Mouse (Mus musculus): ENCODE measurements around the gene Zfp788.
A peak's percentile ranks its signal among the peaks of the same experiment; 100 is the strongest.
"Not testable (repeated sequence)": the region's sequence is repeated elsewhere in the genome, so short reads cannot be mapped to it uniquely, and the experiment has no call there.

The Zfp788 gene

GRCm38 (mm10) chr7:41632409-41633220 is at the start of gene Zfp788:
Gene Zfp788 (plus strand): TSS chr7:41633203.
- TF ChIP-seq NANOG (IDR thresholded peaks at IDR 0.05; ENCODE audit: borderline replicate concordance, low read length) (no peak), CTCF (conservative IDR thresholded peaks at IDR 0.05; ENCODE audit: low read length) (peak; percentile 32)
- H3K4me1 ChIP-seq (replicated peaks; ENCODE audit: low read depth, low read length): peaks cover 20% of the 10 kb centered on the region

GRCm38 (mm10) chr7:41587831-41588230 is 45.2 kb upstream of the Zfp788 start:
- Histone ChIP-seq H3K9me3 (ENCODE audit: low read length) (peaks cover 59% of the 10 kb centered on the region), H3K4me1 (replicated peaks; ENCODE audit: low read depth, low read length) (peaks cover 28% of the 10 kb centered on the region)
- peak; percentile 12; the same call in 1 of the 2 replicates for TF ChIP-seq NANOG (IDR thresholded peaks at IDR 0.05; ENCODE audit: borderline replicate concordance, low read length)
- not testable (repeated sequence) for H3K36me3 ChIP-seq (ENCODE audit: insufficient read depth, low read length); H3K4me3 ChIP-seq (replicated peaks; ENCODE audit: low read length); H3K27me3 ChIP-seq (ENCODE audit: insufficient read depth, low read length)

More at GRCm38 (mm10) chr7:41632409-41633220, at the start of gene Zfp788:
- H3K9me3 ChIP-seq (ENCODE audit: low read length): 0 out of 2 replicates have a peak, but pooled peaks cover 2% of the 10 kb centered on the region
- peak within 1 kb of the TSS; percentile 89 for H3K4me3 ChIP-seq (replicated peaks; ENCODE audit: low read length)
- H3K27me3 ChIP-seq (ENCODE audit: insufficient read depth, low read length): no peaks in the 10 kb centered on the region
- peaks cover 41% of the 10 kb centered on the region for H3K36me3 ChIP-seq (ENCODE audit: insufficient read depth, low read length)

GRCm38 (mm10) chr7:41598615-41599014 is 34.4 kb upstream of the Zfp788 start:
- Histone ChIP-seq H3K27me3 (ENCODE audit: insufficient read depth, low read length) (no peaks in the 10 kb centered on the region), H3K4me3 (replicated peaks; ENCODE audit: low read length) (peak overlapping the region; percentile 95), H3K9me3 (ENCODE audit: low read length) (no peaks in the 10 kb centered on the region), H3K36me3 (ENCODE audit: insufficient read depth, low read length) (peaks cover 15% of the 10 kb centered on the region), H3K4me1 (replicated peaks; ENCODE audit: low read depth, low read length) (peaks cover 30% of the 10 kb centered on the region)
- TF ChIP-seq CTCF (conservative IDR thresholded peaks at IDR 0.05; ENCODE audit: low read length) (no peak), NANOG (IDR thresholded peaks at IDR 0.05; ENCODE audit: borderline replicate concordance, low read length) (no peak), POU5F1 (IDR thresholded peaks at IDR 0.05; ENCODE audit: borderline replicate concordance, low read length) (no peak)

GRCm38 (mm10) chr7:41599034-41599813 is 33.8 kb upstream of the Zfp788 start, which contains the start of gene 2610021A01Rik:
Gene 2610021A01Rik (plus strand): TSS chr7:41599230.
- Histone ChIP-seq H3K27me3 (ENCODE audit: insufficient read depth, low read length) (no peaks in the 10 kb centered on the region), H3K4me3 (replicated peaks; ENCODE audit: low read length) (peak within 1 kb of the TSS; percentile 95), H3K9me3 (ENCODE audit: low read length) (no peaks in the 10 kb centered on the region), H3K36me3 (ENCODE audit: insufficient read depth, low read length) (peaks cover 18% of the 10 kb centered on the region), H3K4me1 (replicated peaks; ENCODE audit: low read depth, low read length) (peaks cover 30% of the 10 kb centered on the region)
- TF ChIP-seq CTCF (conservative IDR thresholded peaks at IDR 0.05; ENCODE audit: low read length): no peak
- no peak for TF ChIP-seq POU5F1 (IDR thresholded peaks at IDR 0.05; ENCODE audit: borderline replicate concordance, low read length)
- no peak for TF ChIP-seq NANOG (IDR thresholded peaks at IDR 0.05; ENCODE audit: borderline replicate concordance, low read length)

- Histone ChIP-seq H3K36me3 (ENCODE audit: insufficient read depth, low read length) (peaks cover 26% of the 10 kb centered on the region), H3K4me1 (replicated peaks; ENCODE audit: low read depth, low read length) (peaks cover 31% of the 10 kb centered on the region), H3K27me3 (ENCODE audit: insufficient read depth, low read length) (no peaks in the 10 kb centered on the region), H3K9me3 (ENCODE audit: low read length) (no peaks in the 10 kb centered on the region), H3K4me3 (replicated peaks; ENCODE audit: low read length) (peak overlapping the region; percentile 95)
- TF ChIP-seq NANOG (IDR thresholded peaks at IDR 0.05; ENCODE audit: borderline replicate concordance, low read length) (no peak), POU5F1 (IDR thresholded peaks at IDR 0.05; ENCODE audit: borderline replicate concordance, low read length) (no peak), CTCF (conservative IDR thresholded peaks at IDR 0.05; ENCODE audit: low read length) (no peak)
Measured at GRCm38 (mm10) chr7:41599932-41600548, 33.0 kb upstream of the Zfp788 start.

- TF ChIP-seq NANOG (IDR thresholded peaks at IDR 0.05; ENCODE audit: borderline replicate concordance, low read length): no peak
- no peak for TF ChIP-seq CTCF (conservative IDR thresholded peaks at IDR 0.05; ENCODE audit: low read length)
- no peak for TF ChIP-seq POU5F1 (IDR thresholded peaks at IDR 0.05; ENCODE audit: borderline replicate concordance, low read length)
- Histone ChIP-seq H3K27me3 (ENCODE audit: insufficient read depth, low read length) (no peaks in the 10 kb centered on the region), H3K9me3 (ENCODE audit: low read length) (no peaks in the 10 kb centered on the region), H3K36me3 (ENCODE audit: insufficient read depth, low read length) (peaks cover 83% of the 10 kb centered on the region), H3K4me1 (replicated peaks; ENCODE audit: low read depth, low read length) (peaks cover 9% of the 10 kb centered on the region; the same call in 1 of the 2 replicates), H3K4me3 (replicated peaks; ENCODE audit: low read length) (no peak overlapping the region)
Measured at GRCm38 (mm10) chr7:41611654-41612053, 21.3 kb upstream of the Zfp788 start.

GRCm38 (mm10) chr7:41616241-41616640 is 16.8 kb upstream of the Zfp788 start:
- not testable (repeated sequence) for H3K4me3 ChIP-seq (replicated peaks; ENCODE audit: low read length); H3K27me3 ChIP-seq (ENCODE audit: insufficient read depth, low read length); H3K9me3 ChIP-seq (ENCODE audit: low read length); H3K4me1 ChIP-seq (replicated peaks; ENCODE audit: low read depth, low read length)
- H3K36me3 ChIP-seq (ENCODE audit: insufficient read depth, low read length): peaks cover 79% of the 10 kb centered on the region

- Histone ChIP-seq H3K4me3 (replicated peaks; ENCODE audit: low read length) (peak overlapping the region; percentile 89), H3K4me1 (replicated peaks; ENCODE audit: low read depth, low read length) (peaks cover 20% of the 10 kb centered on the region), H3K27me3 (ENCODE audit: insufficient read depth, low read length) (no peaks in the 10 kb centered on the region), H3K9me3 (ENCODE audit: low read length) (no peaks in the 10 kb centered on the region), H3K36me3 (ENCODE audit: insufficient read depth, low read length) (peaks cover 38% of the 10 kb centered on the region)
- no peak for TF ChIP-seq CTCF (conservative IDR thresholded peaks at IDR 0.05; ENCODE audit: low read length)
- TF ChIP-seq NANOG (IDR thresholded peaks at IDR 0.05; ENCODE audit: borderline replicate concordance, low read length): no peak
Measured at GRCm38 (mm10) chr7:41633221-41633984, 400 bp downstream of the Zfp788 start.

GRCm38 (mm10) chr7:41674326-41674725 is 41.3 kb downstream of the Zfp788 start:
- H3K9me3 ChIP-seq (ENCODE audit: low read length): peaks cover 44% of the 10 kb centered on the region
- H3K4me1 ChIP-seq (replicated peaks; ENCODE audit: low read depth, low read length); H3K36me3 ChIP-seq (ENCODE audit: insufficient read depth, low read length): not testable (repeated sequence)

More at GRCm38 (mm10) chr7:41674326-41674725, 41.3 kb downstream of the Zfp788 start:
- not testable (repeated sequence) for H3K4me3 ChIP-seq (replicated peaks; ENCODE audit: low read length); H3K27me3 ChIP-seq (ENCODE audit: insufficient read depth, low read length)

Data from E14TG2a.4 (cell line).